Mouse (Mus musculus): ENCODE results near the gene Pcdh18.

Gene Pcdh18

GRCm38 (mm10) chr3:49756870-49757625 is at the start of gene Pcdh18:
Gene Pcdh18 (minus strand): TSS chr3:49757325.
- peak; percentile 66 for DNase-seq

- no peak for DNase-seq
These were observed 49.7 kb upstream of the Pcdh18 start for GRCm38 (mm10) chr3:49806823-49807222.

- no peak for DNase-seq
These were observed 48.4 kb upstream of the Pcdh18 start for GRCm38 (mm10) chr3:49805511-49805910.

GRCm38 (mm10) chr3:49788296-49788695 is 31.2 kb upstream of the Pcdh18 start:
- no peak for DNase-seq

DNA sequence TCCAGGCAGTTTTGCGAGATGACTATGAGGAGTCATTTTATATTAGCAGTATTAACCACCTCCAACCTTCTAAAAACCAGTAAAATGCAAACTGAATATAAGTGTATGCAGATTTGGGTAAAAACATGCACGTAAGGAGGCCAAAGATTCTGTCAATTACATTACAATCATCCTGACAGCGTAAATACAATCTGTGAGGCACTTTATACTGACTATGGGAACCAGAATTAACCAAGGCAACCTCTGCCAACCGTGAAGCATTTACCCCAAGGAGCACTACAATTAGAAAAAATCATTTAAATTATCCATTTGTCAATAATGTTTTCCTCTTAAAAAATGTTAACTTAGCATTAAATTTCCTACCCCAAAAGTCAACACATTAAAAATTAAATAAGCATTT is 30.6 kb upstream of the Pcdh18 start:
- no peak for DNase-seq

DNA sequence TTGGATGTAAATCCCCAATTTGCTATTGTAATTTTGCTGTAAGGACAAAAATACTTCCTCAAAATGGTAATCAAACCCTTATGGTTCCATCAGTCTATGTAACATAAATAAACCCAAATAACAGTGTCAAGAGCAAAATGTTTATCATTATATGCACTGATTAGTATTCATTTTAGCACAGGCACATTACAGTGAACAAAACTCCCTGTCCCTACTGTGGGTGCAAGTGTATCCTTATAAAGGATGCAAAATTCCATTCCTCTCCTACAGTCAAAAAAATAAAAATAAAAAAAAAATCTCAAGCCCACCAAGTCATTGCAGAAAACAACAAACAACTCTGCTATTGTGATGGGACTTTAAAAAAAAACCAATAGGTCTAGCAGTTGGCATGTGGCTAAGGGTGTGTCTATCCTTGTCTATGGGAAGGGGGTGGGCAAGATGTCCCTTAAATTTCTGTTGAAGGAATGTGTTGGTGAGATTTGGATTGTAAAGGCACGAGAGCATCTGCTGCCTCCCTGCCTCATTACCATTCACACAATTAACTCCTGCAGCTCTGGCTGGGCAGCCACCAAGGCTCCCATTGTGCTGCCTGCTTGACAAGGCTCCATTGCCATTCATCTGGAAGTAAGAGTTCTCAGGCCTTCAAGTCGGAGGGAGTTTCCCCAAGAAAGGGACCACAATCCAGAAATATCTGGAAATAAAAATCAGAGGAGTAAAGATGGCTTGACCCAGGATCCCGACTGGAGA is 12.0 kb upstream of the Pcdh18 start:
- DNase-seq, result no peak

GRCm38 (mm10) chr3:49762711-49763110 is 5.6 kb upstream of the Pcdh18 start:
- no peak for DNase-seq

GRCm38 (mm10) chr3:49761971-49762370 is 4.8 kb upstream of the Pcdh18 start:
- no peak for DNase-seq

- no peak for DNase-seq
These were observed 498 bp upstream of the Pcdh18 start for GRCm38 (mm10) chr3:49757626-49758019.

DNA sequence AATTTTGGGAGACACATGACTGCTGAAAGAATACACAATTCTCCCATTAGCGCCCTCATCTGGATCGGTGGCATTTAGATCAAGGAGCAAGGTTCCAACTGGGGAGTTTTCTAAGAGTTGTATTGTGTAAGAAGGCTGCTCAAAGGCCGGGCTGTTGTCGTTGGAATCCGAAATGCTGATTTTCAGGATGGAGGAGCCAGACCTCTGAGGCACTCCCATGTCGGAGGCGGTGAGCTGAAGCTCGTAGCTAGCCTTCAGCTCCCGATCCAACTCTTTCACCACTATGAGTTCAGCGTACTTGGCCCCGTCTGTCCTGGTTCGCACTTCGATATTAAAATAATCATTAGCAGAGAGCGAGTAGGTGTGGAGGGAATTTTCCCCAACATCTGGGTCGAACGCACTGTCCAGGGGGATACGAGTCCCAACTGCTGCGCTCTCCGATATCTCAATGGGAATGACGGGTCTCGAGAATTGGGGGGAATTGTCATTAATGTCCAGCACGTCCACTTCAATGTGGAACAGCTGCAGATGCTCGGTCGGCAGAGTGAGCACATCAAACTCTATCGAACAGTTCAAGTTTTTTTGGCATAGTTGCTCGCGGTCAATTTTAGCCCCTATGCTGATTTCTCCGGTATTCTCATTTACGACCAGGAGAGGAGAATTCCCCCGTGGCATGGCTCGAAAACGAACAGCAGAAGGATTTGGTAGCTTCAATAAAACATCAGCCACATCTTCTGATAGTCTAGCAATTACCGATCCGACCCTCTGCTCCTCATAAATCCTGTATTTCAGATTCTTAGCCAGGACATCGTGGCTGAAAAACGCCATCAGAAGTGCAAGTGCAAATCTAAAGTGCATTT is 909 bp downstream of the Pcdh18 start:
- peak; percentile 18 for DNase-seq

DNA sequence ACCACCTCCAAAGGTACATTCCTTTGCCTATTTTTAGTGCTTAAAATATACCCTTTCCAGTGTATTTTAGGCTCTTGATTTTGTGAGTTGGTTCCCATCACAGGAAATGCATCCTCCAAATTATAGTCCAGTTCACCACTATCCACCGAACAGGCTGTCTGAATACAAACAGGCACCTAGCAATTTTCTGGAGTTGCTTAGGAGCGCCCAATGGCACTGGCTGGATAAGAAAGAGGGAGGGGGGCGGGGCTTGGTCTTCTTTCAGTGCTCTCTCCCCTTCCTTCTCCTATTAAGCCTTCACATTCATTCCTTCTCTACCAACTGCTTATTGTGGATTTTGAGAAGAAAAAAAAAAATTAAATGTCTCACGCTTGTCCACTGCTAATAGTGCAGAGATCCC is 4.4 kb downstream of the Pcdh18 start:
- DNase-seq, result no peak

DNA sequence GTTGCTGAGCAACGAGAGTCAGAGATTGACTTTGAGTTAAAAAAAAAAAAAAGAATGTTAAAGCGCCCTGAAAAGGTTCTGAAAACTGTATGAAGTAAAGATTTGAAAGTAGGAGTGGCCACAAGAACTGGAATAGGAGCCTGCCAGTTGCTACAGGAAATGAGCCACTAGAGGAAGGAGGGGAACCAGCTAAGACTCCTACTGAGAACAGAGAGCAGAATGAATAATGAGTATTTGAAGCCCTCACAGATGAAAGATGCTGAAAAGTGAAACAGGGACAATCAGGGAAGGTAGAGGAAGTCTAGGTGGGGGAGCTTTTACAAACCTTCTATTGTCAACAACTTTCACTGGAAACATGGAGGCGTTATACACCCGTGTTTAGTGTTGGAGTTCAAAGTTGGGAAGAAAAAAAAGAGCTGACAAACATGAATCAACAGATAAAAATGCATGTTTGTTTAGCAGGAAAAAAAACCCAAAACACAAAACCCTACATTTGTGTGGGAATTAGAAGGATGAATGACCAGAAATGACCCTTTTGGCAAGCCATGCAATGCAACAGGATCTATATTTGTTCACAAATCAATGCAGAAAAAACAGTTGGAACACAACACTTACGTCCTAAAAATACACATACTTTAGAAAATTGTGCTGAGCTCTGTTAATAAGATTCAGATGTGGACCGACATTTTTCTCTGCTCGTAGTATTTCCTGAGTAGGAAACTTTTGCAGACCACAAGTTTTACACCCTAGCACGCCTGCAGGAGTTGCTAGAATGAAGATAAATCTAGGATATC is 7.4 kb downstream of the Pcdh18 start:
- DNase-seq, result no peak

- no peak for DNase-seq
These were observed 9.1 kb downstream of the Pcdh18 start for GRCm38 (mm10) chr3:49748054-49748453.

DNA sequence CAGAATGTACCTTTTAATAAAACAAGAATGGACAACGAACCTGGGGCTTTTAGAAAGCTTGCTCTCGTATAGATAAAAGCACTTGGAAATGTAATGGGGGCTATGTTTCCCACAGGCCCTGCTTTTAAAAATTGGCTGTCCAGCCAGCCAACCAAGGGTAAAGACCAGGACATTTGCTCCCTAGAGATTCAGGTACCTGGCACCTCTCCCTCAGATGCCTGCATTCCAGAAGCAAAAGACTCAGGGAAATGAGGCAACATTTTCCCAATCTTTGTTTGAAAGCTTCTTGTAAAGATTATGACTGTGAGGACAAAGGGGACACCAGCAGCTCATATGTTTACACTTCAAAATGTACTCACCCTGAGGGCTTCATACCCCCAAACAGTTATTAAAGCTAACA is 18.1 kb downstream of the Pcdh18 start:
- DNase-seq, result no peak

- no peak for DNase-seq
These were observed 18.6 kb downstream of the Pcdh18 start for GRCm38 (mm10) chr3:49738531-49738930.

- no peak for DNase-seq
These were observed 50.6 kb downstream of the Pcdh18 start for GRCm38 (mm10) chr3:49706503-49706902.

- no peak for DNase-seq
These were observed 57.2 kb downstream of the Pcdh18 start for GRCm38 (mm10) chr3:49699951-49700350.

Measured in right cerebral cortex, postnatal 14 days (tissue).